Comparison of ENCODE assay signal across 21 mouse cellular contexts in genomic region chr1:56327381-56327780, GRCm38 (mm10).
DNase-seq lines count a peak whose midpoint lies in the region; ATAC-seq and TF ChIP-seq lines count a peak whose summit lies in the region.
"Had no signal": no experiment of that assay in that cellular context is flagged by ENCODE, and none has a peak within 500 bp of the region (broad histone marks: within the 10 kb centered on the region; RNA-seq: fewer than 3 reads in every experiment).

No protein-coding gene starts in this region.

- no peak overlapping the region for H3K4me2 ChIP-seq in lung, embryonic 14.5 days
- no peak overlapping the region for H3K4me2 ChIP-seq in lung, embryonic 15.5 days
- no peak overlapping the region for H3K4me2 ChIP-seq in lung, embryonic 16.5 days (ENCODE audit: low read depth, low read length)

- peak; percentile 80 for DNase-seq in lung, embryonic 14.5 days
- no peak for DNase-seq in lung, adult 18-20 months
- DNase-seq in lung, postnatal 14 days = no peak
- no peak for DNase-seq in lung, postnatal 36 days
- DNase-seq: adrenal gland, adult 2 months; adrenal gland, adult 8-10 months; adrenal gland, postnatal 10 days; adrenal gland, postnatal 14 days; adrenal gland, postnatal 25 days; adrenal gland, postnatal 36 days; B cell, adult 2 months; cerebellum, adult 11 months; cerebellum, adult 11-12 months; cerebellum, adult 18-20 months had no signal

- no peaks in the 10 kb centered on the region for H3K36me3 ChIP-seq in lung, embryonic 14.5 days (ENCODE audit: insufficient read depth)
- H3K36me3 ChIP-seq in lung, embryonic 15.5 days = no peaks in the 10 kb centered on the region
- H3K36me3 ChIP-seq in lung, embryonic 16.5 days (ENCODE audit: control insufficient read depth, insufficient read depth, low read length) = no peaks in the 10 kb centered on the region
- H3K36me3 ChIP-seq: G1E had no signal

- no peak for TF ChIP-seq CTCF in lung, embryonic 14.5 days (IDR thresholded peaks at IDR 0.05; ENCODE audit: low read depth)

- peak; percentile 75; the same call in 1 of the 2 replicates for ATAC-seq in lung, embryonic 14.5 days (ENCODE audit: insufficient read depth)
- ATAC-seq in lung, embryonic 15.5 days (ENCODE audit: borderline replicate concordance, extremely low read depth, low FRiP score, low TSS enrichment) = peak; percentile 74; the same call in 1 of the 2 replicates
- peak; percentile 84 for ATAC-seq in lung, embryonic 16.5 days (ENCODE audit: low read depth)
- ATAC-seq: activated CD4-positive, CD25-positive, alpha-beta regulatory T cell, adult 4 months; CD4-positive, CD25-positive, alpha-beta regulatory T cell, adult 4 months; Patski had no signal

- H3K27ac ChIP-seq in lung, embryonic 14.5 days (ENCODE audit: low read depth) = no peak overlapping the region
- no peak overlapping the region for H3K27ac ChIP-seq in lung, embryonic 15.5 days
- H3K27ac ChIP-seq in lung, embryonic 16.5 days (ENCODE audit: low read length) = 0 out of 2 replicates have a peak overlapping the region, but pooled peaks have one; percentile 7

- no peak overlapping the region for H3K4me3 ChIP-seq in lung, embryonic 14.5 days (ENCODE audit: low read depth, low read length)
- no peak overlapping the region for H3K4me3 ChIP-seq in lung, embryonic 15.5 days
- no peak overlapping the region for H3K4me3 ChIP-seq in lung, embryonic 16.5 days (ENCODE audit: low read length)

- no peak overlapping the region for H3K9ac ChIP-seq in lung, embryonic 14.5 days
- H3K9ac ChIP-seq in lung, embryonic 15.5 days = no peak overlapping the region
- H3K9ac ChIP-seq in lung, embryonic 16.5 days (ENCODE audit: low read length) = no peak overlapping the region

- H3K9me3 ChIP-seq in lung, embryonic 14.5 days (ENCODE audit: low read depth, low read length) = no peaks in the 10 kb centered on the region
- H3K9me3 ChIP-seq in lung, embryonic 15.5 days = no peaks in the 10 kb centered on the region
- no peaks in the 10 kb centered on the region for H3K9me3 ChIP-seq in lung, embryonic 16.5 days (ENCODE audit: control insufficient read depth, low read length)

- no peaks in the 10 kb centered on the region for H3K27me3 ChIP-seq in lung, embryonic 14.5 days (ENCODE audit: insufficient read depth, low read length)
- H3K27me3 ChIP-seq in lung, embryonic 15.5 days = no peaks in the 10 kb centered on the region
- no peaks in the 10 kb centered on the region for H3K27me3 ChIP-seq in lung, embryonic 16.5 days (ENCODE audit: control insufficient read depth, insufficient read depth, low read depth, low read length)
- H3K27me3 ChIP-seq: CH12.LX had no signal

- 50% methylated on average over 5 of the region's 5 CpGs for WGBS in lung, embryonic 14.5 days
- WGBS in lung, embryonic 15.5 days = 40% methylated on average over 5 of the region's 5 CpGs
- WGBS in lung, embryonic 16.5 days = 47% methylated on average over 5 of the region's 5 CpGs

- H3K4me1 ChIP-seq in lung, embryonic 14.5 days (ENCODE audit: insufficient read depth) = no peaks in the 10 kb centered on the region
- no peaks in the 10 kb centered on the region for H3K4me1 ChIP-seq in lung, embryonic 15.5 days
- no peaks in the 10 kb centered on the region for H3K4me1 ChIP-seq in lung, embryonic 16.5 days (replicated peaks; ENCODE audit: control insufficient read depth, insufficient read depth, low read length)
